Mouse (Mus musculus): Measurements from ENCODE around the gene Rps6ka4.

Gene Rps6ka4

DNA sequence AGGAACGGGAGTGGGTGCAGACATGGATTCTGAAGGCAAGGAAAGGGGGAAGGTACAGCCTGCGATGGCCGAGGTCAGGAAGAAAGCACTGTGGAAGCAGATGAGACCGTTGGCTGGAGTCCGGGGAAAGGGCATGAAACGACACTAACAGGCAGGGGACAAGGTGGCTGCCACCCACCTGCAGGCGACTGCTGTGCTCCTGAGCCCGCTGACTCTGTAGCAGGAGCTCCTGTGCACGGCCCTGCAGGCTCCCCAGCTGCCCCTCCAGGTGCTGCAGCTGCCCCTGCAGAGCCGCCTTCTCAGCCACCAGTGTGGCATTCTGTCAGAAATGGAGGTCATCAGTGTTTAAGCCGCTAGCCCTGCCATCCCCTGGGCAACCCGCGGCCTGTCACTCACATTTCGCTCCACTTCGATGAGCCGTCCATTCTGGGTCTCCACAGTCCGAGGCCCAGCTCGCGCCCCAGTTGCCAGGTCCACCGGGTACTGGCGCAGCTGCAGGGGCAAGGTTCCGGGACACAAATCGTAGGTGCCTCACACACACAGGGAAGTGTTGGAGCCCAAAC is 9.2 kb upstream of the Rps6ka4 start:
- no peak for DNase-seq

DNA sequence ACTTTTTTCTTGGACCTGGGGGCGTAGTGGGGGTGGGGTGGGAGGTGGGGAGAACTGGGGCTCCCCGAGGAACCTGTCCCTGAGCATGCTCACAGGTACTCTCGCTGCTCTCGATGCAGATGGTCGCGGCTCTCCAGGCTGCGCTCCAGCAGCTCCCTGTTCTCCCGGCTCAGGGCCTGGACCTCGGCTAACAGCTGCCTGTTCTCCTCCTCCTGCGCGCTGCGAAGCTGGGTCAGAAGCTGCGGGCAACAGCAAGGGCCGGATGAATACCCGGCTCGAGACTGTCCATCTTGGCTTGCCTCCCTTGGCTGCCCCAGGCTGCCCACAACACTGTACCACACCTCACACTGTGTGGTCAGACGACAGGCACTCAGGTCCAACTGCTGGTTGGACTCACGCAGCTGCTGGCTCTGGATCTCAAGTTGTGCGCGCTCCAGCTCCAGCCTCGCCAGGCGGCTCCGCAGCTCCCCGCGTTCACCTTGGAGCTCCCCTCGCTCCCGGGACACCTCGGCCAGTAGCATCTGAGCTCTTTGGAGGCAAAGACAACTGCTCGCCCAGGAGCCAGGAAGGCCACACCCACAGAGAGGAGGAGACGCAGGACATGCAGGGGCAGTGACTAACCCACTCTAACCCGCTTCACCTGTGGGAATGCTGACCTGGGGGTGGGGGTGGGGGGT is 7.5 kb upstream of the Rps6ka4 start:
- DNase-seq: peak; percentile 48

DNA sequence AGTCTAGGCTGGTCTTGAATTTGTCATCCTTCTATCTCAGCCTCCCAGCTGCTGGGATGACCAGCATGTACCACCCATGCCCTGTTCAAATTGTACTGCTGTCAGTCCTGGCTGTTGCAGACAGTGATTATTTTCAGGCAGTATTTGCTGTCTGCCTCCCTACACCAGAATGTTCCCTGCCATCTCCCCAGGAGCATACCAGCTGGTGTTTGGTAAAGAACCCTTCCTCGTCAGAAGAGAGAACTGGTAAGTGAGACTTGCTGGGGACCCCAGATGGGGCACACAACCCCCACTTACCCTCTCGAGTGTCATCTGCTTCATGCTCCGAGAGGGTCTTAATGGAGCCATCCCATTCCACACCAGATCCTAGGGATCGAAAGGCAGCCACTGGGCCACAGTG is 5.6 kb upstream of the Rps6ka4 start:
- DNase-seq: no peak

DNA sequence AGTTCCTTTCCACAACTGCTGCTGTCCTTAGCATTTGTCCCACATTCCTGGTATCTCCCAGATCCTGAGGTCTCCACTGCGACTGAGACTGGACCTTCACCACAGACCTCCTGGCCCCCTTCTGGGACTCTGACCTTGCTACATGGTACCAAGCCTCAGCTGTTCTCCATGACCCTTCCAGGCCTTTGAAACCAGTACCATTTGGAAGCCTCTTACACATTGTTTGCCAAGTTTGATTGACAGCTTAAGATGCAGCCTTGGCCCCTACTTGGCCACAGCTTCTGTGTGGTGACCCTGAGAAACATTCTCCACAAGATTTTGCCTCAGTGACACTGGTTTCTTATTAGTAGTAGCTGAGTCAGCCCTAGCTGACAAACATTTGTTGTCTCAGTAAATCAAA is 1.9 kb upstream of the Rps6ka4 start:
- DNase-seq: no peak

DNA sequence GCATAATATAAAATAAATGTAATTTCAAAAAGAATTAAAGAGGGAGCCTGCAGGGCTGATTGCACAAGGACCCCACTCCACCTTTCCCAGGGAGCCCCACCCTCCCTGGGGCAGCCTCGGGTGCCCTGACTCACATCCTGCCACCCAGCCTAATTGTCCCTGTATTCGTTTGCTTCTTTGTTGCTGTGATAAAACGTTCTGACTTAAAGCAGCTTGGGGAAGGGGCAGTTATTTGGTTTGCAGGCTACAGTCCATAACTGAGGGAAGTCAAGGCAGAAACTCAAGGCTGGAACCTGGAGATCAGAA is 809 bp upstream of the Rps6ka4 start:
- no peak for DNase-seq

DNA sequence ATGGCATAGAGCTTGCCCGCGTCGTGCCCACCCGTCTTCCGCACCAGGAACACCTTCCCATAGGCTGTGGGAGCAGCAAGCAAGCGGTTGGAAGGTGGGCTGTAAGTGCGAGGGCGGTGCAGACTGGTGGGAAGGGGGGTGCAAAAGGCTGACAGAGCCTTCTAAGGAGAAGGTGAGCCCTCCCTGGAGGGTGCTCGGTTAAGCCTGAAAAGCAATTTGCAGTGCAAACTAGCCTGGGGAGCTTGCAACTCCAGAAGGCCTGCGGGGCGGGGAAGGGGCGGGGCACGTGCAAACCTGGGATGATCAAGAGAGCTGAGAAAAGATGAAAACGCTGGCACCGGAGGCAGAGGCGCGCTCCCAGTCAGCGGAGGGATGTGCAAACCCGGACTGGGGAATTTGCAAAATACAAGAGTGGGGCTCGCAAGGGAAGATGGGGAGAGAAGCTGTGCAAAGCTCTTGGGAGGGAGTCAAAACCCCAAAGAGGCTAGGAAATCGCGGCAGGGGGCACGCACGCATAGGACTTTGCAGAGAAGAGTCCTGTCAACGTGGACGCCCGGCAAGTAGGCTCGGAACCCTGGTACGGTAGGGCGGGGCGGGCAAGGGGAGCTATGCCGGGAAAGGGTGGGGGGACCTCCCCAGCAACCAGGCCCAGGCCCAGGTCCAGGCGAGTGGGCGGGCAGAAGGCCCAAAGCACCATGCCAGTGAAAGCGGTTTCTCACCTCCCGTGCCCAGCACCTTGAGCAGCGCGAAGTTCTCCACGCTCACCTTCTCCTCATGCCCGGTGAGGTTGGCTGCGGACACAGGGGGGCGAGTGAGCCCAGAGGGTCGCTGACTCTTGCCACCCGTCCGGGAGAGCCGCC is 591 bp downstream of the Rps6ka4 start:
- no peak for DNase-seq

DNA sequence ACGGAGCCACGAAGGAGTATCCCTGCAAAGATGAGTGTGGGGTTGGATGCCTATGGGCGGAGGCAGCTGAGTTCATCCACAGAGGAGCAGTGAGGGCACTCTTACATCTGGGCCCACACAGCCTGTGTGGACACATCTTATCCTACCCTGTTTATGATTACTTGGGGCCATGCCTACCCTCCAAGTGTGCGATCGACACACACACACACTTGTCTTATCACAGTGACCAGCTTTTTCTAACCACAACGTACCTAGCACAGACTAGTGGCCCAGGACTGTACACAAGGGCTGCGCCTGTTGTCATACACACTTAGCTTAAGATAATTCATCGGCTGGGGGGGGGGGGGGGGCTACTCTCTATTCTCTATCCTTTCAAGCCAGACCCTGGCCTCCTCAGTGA is 8.1 kb downstream of the Rps6ka4 start:
- DNase-seq: no peak

DNA sequence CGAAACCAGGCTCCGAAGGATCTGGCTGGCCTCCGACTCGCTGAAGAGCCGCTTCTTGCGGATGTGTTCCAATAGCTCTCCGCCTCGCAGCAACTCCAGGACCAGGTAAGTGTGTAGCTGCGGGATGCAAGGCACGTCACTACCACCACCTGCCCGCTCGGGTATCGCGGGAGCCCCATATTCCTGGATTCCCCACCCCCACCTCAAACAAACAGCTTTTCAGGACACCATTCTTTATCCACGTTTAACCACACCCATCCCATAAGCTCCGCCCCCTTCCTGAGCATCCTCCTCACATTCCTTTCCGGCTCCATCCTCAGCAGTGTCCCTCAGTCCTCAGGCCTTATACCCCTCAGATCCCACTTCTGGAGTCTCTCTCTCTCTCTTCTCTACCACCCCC is 9.1 kb downstream of the Rps6ka4 start:
- no peak for DNase-seq

DNA sequence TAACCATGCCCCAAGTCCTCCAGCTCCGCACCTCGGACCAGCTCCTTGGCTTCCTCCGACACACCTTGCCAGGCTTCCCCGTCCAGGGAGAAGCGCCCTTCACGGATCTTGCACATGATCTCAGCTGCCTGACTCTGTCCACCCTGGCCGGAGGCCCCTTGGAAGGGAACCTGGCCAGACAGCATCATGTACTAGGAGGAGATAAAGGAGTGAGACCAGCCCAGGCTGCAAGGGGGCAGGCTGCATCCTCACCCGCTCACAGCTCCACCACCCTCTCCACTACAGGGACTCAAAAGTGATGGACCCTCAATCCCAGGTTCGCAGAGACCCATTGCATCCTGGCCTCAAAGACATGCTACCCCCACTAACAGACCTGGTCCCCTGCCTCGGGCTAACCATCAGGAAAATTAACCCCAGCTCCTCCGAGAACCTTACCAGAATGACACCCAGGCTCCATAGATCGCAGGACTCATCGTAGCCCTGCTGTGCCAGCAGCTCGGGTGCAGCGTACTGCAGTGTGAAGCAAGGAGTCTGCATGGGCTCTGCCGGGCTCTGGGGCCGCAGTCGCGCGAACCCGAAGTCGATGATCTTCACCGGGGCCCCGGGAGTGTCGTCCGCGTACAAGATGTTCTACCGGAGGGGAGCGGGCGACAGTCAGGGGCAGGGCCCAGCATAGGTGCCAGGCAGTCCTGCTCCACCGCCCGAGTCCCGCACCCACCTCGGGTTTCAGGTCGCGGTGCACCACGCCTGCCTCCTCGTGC is 9.7 kb downstream of the Rps6ka4 start:
- no peak for DNase-seq

DNA sequence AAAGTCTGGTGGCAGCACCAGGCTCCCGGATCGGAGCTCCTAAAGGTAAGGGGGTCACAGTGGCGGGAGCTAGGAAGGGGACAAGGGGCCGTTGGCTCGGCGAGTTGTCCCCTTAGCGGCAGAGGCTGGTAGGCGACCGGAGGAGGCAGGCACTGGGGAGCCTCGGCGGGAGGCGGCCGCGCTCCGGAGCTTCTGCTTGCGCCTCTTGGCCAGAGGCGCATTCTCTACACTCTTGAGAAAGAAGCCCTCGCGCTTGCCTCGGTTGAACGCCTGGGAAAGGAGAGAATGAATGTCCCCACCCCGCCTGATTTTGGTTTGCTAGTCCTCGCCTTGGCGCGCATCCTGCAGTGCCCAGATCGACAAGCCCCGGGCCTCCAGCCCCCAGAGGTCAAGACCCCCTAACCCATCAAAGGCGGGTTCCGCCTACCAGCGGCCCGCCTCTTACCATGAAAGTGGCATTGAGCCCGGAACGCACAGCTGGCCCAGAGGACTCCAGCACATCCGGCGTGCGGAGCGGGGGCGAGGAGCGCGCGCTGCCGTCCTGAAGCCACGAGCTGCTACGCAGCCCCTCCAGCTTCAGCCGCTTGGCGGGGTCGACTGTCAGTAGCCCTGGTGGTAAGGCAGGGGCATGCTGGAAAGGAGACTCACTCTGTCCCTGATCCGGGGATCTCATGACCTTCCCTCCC is 10.4 kb downstream of the Rps6ka4 start:
- DNase-seq: no peak

DNA sequence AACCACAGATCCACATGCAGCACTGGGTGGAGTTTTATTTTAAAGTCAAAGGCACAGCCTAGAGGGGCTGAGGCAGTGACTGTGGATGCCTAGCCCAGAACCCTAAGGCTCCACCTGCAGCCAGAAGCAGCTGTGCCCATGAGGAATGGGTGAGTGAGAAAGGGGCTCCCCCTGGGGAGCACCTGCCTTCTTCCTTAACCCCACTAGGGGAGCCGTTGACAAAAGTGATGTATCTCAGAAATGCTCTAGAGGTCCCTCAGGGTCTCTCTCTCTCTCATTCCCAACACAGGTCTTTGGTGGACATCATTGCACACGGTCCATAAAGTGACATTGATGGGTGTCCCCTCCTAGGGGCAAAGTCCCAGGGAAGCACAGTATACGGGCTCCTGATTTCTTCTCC is 11.4 kb downstream of the Rps6ka4 start:
- no peak for DNase-seq

DNA sequence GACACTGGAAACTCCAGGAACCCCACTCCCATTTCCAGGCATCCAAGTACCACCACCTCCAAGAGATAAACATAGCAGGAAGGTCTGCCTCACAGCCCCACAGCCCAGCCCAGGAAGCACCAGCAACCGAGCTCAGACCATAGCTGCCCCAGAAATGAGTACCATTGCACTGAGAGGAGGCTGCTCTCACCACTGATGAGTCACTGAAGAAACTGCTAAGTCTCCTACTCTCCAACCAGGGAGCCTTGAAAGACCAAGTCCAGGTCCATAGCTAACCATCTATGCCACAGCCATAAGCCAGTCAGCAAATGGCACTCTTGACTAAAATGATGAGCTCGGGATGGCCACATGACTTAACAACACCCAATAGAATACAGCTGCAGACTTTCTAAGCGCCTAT is 13.8 kb downstream of the Rps6ka4 start:
- DNase-seq: no peak

DNA sequence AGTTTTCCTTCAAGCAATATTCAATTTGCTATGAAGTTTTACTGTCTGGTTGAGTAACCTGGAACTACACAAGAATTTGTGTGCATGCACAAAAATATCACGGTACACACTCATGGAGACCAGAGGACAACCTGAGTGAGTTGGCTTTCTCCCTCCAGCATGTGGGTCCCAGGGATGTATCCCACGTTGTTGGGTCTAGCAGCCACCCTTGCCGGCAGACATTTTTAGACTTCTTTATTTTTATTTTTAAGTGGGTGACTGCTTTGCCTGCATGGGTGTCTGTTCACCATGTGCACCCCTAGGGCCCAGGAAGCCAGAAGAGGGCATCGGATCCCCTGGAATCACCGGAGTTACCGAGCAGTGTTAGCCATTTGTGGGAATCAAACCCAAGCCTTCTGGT is 15.1 kb downstream of the Rps6ka4 start:
- DNase-seq: no peak

DNA sequence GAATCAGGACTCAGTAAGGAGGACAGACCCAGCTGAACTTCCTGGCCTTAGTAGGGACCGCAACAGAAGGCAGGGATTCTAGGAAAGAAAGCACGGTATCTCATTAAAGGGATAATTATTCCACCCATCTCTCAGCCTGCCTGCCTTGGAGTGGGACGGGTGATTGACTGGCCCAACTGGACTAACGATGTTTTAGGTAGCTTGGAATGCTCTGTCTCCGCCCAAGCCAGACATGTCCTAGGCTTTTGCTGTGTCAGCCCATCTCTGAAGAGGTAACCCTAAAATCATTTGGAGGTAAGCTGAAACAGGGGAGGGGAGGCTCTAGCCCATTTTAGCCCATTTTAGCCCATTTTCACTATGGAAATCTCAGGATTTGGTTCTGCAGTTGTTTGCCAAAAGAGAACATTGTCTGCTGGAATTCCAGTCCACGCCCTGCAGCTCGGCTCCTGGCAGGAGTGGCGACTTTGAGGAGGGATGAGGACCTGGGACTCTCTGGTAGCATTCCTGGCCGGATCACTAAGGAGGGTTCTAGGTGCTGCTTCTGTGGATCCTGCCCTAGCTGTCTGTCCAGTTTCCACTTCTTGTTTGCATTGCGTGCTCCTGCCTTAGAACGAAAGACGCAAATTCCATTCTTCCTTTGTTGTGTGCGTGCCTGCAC is 19.8 kb downstream of the Rps6ka4 start:
- no peak for DNase-seq

DNA sequence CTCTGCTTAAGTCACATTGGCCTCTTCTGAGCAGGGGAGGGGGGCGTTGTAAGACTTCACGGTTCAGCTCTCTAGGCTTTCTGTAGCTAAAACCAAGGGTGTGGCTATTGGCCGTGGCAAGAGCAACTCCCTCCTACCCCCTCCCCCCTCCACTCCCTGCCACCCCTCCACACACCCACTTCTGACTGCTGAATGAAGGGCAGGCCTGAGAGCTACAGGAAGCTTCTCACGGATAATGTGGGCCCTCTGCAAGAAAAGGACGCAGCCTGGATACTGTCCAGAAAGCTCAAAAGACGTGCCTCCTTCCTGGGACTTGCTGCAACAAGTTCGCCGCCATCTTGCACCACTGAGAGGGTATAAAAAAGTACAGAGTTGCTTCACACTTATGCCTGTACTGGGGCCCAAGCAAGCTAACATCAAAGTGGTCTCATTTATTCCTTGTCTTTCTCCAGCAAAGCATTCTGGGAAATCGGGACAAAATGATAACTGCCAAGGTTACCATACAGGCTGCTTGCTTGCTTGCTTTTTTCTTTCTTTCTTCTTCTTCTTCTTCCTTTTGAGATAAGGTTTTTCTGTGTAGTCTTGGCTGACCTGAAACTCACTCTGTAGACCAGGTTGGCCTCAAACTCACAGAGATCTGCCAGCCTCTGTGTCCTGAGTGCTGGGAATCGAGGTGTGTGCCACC is 21.2 kb downstream of the Rps6ka4 start:
- no peak for DNase-seq

DNA sequence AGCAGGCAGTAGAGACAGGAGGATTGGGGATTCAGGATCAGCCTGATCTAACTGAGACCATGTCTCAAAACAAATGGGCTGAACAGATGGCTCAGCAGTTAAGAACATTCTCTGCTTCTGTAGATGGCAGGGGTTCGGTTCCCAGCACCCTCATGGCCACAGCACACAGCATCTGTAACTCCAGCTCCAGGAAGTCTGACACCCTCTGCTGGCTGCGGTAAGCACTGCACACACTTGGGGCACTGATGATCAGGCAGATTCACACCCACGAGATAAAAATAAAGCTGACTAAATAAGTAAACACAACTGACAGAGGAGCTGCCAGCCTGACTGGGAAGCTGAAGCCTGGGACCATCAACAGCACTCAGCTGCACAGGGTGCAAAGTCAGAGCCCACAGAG is 25.5 kb downstream of the Rps6ka4 start:
- DNase-seq: no peak

DNA sequence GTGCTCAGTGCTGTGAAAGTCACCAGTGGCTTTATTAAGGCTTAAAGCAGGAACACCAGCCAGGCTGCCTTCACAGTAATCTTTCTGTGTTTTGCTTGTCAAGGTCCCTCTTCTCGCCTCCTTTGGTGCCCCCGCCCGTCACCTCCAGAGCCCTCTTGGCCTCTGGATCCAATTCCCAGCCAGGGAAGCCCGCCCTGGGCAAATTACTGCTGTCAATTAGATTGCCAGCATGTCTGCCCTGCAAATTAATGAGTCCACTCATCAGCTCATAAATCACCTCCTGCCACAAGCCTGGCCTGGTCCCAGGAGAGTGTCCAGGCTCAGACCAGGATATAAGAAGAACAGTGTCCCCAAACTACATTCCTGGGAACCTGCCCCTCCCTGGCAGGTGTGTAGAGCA is 26.1 kb downstream of the Rps6ka4 start:
- no peak for DNase-seq
